Mouse (Mus musculus) ES-Bruce4 (cell line): ENCODE measurements around the gene Sesn3.

Experiments
- CTCF ChIP-seq: IDR thresholded peaks from one replicate; pipeline ENCODE4 v1.8.1; 2011; ENCODE audit warnings: low read depth, low read length
- POLR2A ChIP-seq: IDR thresholded peaks from one replicate; pipeline ENCODE4 v1.8.1; 2011; ENCODE audit warnings: low read length; ENCODE audit not compliant: insufficient read depth

GRCm38 (mm10) chr9:14382256-14382791, 107.5 kb downstream of the Sesn3 start:
- TF ChIP-seq CTCF = no peak
- TF ChIP-seq POLR2A = no peak
